Mouse (Mus musculus) kidney, adult 8-10 months (tissue): ENCODE measurements around the gene Tor4a.

Experiments used
- DNase-seq, 2 experiments: peaks; one replicate each; pipeline ENCODE4 v3.0.0; 2022

Gene Tor4a

GRCm38 (mm10) chr2:25224766-25225752 lies 28.4 kb upstream of the Tor4a start:
- DNase-seq = peak; percentile 99 to 100

- DNase-seq = no peak
Observed at GRCm38 (mm10) chr2:25224492-25224765, 27.7 kb upstream of the Tor4a start, which contains the start of gene Tubb4b. Tubb4b (minus strand) TSS chr2:25224702.

GRCm38 (mm10) chr2:25223681-25224491 lies 27.2 kb upstream of the Tor4a start:
- peak; percentile 79 to 84 for DNase-seq

- DNase-seq = no peak
Observed at GRCm38 (mm10) chr2:25221331-25221772, 24.7 kb upstream of the Tor4a start.

- no peak for DNase-seq
Observed at GRCm38 (mm10) chr2:25218445-25218844, 21.8 kb upstream of the Tor4a start, which contains the start of gene Fam166a. Fam166a (plus strand) TSS chr2:25218745.

- DNase-seq = no peak
Observed at GRCm38 (mm10) chr2:25217666-25218065, 21.0 kb upstream of the Tor4a start.

- peak; percentile 56 to 68 for DNase-seq
Observed at GRCm38 (mm10) chr2:25214444-25214843, 17.8 kb upstream of the Tor4a start, which contains the start of gene Stpg3. Stpg3 (minus strand) TSS chr2:25214637.

- no peak for DNase-seq
Observed at GRCm38 (mm10) chr2:25213266-25213865, 16.7 kb upstream of the Tor4a start.

GRCm38 (mm10) chr2:25211121-25211670 lies 14.5 kb upstream of the Tor4a start, which contains the start of gene Nelfb:
Nelfb (minus strand) TSS chr2:25211489.
- DNase-seq = peak; percentile 88 to 92

GRCm38 (mm10) chr2:25210686-25211085 lies 14.0 kb upstream of the Tor4a start:
- DNase-seq = no peak

GRCm38 (mm10) chr2:25207593-25207992 lies 10.9 kb upstream of the Tor4a start:
- no peak for DNase-seq

- DNase-seq = no peak
Observed at GRCm38 (mm10) chr2:25203631-25204214, 7.0 kb upstream of the Tor4a start.

GRCm38 (mm10) chr2:25200631-25201030 lies 3.9 kb upstream of the Tor4a start:
- no peak for DNase-seq

- DNase-seq = no peak
Observed at GRCm38 (mm10) chr2:25197946-25198345, 1.3 kb upstream of the Tor4a start.

- no peak for DNase-seq
Observed at GRCm38 (mm10) chr2:25197191-25197590, 505 bp upstream of the Tor4a start.

- DNase-seq = peak; percentile 83 to 84
Observed at GRCm38 (mm10) chr2:25195211-25196156, 1.2 kb downstream of the Tor4a start.

GRCm38 (mm10) chr2:25194486-25195171 lies 2.1 kb downstream of the Tor4a start:
- no peak for DNase-seq

- DNase-seq = no peak
Observed at GRCm38 (mm10) chr2:25194006-25194405, 2.7 kb downstream of the Tor4a start.

- peak; percentile 87 to 90 for DNase-seq
Observed at GRCm38 (mm10) chr2:25193330-25193770, 3.3 kb downstream of the Tor4a start.

- no peak for DNase-seq
Observed at GRCm38 (mm10) chr2:25187841-25188240, 8.8 kb downstream of the Tor4a start.
